Mouse (Mus musculus) layer of hippocampus, adult 2 months (tissue): ENCODE results near the gene D17Wsu92e. TPM values are rescaled to one million over a fixed set of nuclear protein-coding genes. Genes with fewer than 3 reads are reported as not detected.

Experiments
- DNase-seq, 2 experiments: peaks; one replicate each; pipeline ENCODE4 v3.0.0; 2022; ENCODE audit warnings: low spot score in 2 of 2
- H3K27ac ChIP-seq: fragments of 200-600 bp; 2 replicates; pipeline ENCODE4 v1.8.1; 2022
- H3K4me3 ChIP-seq: fragments of 200-600 bp; 2 replicates; pipeline ENCODE4 v1.8.1; 2022; ENCODE audit warnings: mild to moderate bottlenecking
- CTCF ChIP-seq: fragments of 200-600 bp; conservative IDR thresholded peaks from 2 replicates; pipeline ENCODE4 v1.8.1; 2022; ENCODE audit warnings: antibody characterized with exemption, mild to moderate bottlenecking, moderate library complexity
- total RNA-seq, 2 experiments: library from RNA; stranded (reverse); gene quantifications; 2 replicates each; pipeline ENCODE4 v1.2.3; 2021

Gene D17Wsu92e
- total RNA-seq, 2 experiments from 2014 or later = 192 to 197 TPM

DNA sequence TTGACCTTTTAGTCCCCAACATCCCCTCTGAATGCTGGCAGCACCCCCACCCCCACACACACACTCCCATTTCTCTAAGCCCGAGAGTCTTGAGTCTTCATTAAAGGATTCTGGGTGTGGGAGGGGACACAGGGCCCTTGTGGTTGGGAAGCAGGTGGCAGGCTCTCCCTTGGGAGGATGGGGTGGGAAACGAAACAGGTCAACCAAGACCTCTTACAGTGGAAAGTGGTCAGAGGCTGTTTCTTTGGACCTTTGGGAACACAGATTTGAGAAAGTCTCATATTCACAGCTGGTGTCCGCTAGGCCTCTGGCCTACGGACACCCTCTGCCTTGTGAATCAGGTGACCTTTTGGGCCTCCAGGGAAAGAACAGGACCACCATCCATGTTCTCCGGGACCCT, 110.8 kb downstream of the D17Wsu92e start:
- DNase-seq = no peak
- H3K4me3 ChIP-seq = no peak overlapping the region
- TF ChIP-seq CTCF = no peak
- 0 out of 2 replicates have a peak overlapping the region, but pooled peaks have one; percentile 69 for H3K27ac ChIP-seq

DNA sequence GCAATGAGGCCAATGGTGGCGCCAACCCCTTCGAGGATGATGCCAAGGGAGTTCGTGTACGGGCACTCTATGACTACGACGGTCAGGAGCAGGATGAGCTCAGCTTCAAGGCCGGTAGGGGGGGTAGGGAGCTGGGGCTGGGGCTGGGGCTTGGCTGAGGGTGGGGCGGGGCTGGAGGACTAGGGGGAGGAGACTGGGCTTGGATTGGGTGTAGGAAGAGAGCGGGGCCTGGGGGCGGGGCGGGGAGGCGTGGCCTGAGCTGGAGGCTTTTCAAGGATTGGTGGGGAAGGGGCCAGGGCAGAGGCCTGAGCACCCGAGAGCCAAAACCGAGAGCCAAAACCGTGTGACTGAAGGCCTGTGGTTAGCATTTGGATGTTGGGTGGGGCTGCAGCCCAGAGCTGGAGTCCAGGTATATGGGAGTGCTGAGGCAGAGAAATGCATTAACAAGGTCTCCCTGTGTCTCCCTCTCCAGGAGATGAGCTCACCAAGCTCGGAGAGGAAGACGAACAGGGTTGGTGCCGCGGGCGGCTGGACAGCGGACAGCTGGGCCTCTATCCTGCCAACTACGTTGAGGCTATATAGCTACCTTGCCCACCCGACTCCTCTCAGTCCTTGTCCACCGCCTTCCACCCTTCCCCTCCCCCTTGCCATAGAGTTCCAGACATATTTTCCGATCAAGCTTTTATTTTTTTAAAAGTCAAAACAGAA, 112.3 kb downstream of the D17Wsu92e start:
- Histone ChIP-seq H3K4me3 (peak overlapping the region; percentile 27; the same call in 1 of the 2 replicates), H3K27ac (peak overlapping the region; percentile 72)
- peak; percentile 21; the same call in 1 of the 2 replicates for TF ChIP-seq CTCF
- peak; percentile 50 to 58 for DNase-seq

DNA sequence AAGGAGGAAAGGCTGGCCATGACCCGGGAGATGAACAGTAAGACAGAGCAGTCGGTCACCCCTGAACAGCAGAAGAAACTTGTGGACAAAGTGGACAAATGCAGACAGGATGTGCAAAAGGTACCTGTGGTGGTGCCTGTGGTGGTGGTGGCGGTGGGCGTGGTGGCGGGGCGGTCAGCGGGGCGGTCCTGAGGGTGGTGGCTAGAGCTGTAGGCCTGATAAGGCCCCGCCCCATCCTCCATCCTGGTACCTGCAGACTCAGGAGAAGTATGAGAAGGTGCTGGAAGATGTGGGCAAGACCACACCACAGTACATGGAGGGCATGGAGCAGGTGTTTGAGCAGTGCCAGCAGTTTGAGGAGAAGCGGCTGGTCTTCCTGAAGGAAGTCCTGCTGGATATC, 114.8 kb downstream of the D17Wsu92e start:
- H3K4me3 ChIP-seq = no peak overlapping the region
- TF ChIP-seq CTCF = no peak
- H3K27ac ChIP-seq = no peak overlapping the region
- no peak for DNase-seq

DNA sequence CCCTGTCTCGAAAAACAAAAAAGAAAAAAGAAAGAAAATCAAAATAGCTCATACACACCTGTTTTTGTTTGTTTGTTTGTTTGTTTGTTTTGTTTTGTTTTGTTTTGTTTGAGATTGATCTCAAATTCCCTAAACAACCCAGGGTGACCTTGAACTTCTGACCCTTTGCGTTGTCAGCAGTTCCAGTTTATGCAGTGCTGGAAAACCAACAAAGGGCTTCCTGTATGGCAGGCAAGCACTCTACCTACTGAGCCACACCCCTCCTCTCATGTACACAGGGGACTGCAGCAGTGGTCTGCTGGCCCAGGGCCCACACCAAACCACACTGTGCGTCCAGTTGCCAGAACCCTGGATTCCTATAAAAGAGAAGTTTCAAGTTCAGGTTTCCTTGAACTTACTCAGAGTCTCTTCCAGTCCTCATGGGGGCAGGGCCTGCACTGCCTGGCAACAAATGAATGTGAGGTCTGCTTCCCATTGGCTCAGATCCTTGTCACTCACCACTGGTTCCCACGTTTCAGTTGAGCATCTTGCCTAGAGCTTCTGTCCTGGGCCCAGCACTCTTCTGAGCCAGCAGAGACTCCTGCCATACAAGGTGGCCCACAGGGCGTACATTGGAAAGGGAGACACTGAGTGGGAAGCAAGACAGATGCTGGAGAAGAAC, 116.4 kb downstream of the D17Wsu92e start:
- Histone ChIP-seq H3K27ac (peak overlapping the region; percentile 20; the same call in 1 of the 2 replicates), H3K4me3 (no peak overlapping the region)
- TF ChIP-seq CTCF = no peak
- DNase-seq = peak in 1 of 2 experiments; percentile 68

DNA sequence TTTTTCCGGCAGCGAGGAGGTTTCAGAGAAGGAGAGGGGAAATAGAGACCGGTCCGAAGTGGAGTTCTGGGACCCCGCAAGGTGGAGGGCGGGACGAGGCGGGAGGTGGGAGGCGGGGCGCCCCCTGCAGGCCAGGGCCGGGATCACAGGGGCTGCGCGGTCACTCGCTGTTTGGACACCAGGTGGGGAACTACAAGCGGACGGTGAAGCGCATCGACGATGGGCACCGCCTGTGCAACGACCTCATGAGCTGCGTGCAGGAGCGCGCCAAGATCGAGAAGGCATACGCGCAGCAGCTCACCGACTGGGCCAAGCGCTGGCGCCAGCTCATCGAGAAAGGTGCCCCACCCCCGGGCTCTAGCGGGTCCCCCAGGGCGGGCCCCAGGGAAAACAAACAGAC, 117.9 kb downstream of the D17Wsu92e start:
- H3K27ac ChIP-seq = peak overlapping the region; percentile 72
- H3K4me3 ChIP-seq = peak overlapping the region; percentile 26; the same call in 1 of the 2 replicates
- peak; percentile 91 for TF ChIP-seq CTCF
- no peak for DNase-seq

DNA sequence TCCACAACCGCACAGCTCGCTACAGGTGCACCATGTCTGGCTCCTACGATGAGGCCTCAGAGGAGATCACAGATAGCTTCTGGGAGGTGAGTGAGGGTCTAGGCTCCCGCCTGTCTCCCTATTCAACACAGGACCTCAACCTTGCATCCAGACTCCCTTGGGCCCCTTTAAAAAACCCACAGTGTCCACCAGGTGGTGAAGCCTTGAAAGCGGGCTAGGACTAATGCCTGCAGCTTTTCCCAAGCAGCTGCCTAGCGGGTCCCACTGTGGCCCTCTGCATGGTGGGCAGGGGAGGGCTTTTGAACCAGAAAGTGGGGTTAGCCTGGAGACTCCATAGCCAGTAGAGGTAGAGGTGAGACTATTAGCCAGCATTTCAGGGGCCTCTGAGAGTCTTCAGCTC, 118.6 kb downstream of the D17Wsu92e start:
- DNase-seq = no peak
- no peak overlapping the region for H3K4me3 ChIP-seq
- peak overlapping the region; percentile 61; the same call in 1 of the 2 replicates for H3K27ac ChIP-seq
- TF ChIP-seq CTCF = no peak

Other genes starting within 250 kb of the D17Wsu92e start
- gene Nudt3, start 197.2 kb downstream of the D17Wsu92e start, total RNA-seq = 100 to 1,000 TPM; 462 to 510 TPM
- gene RPS10-NUDT3, start 185.4 kb downstream of the D17Wsu92e start, total RNA-seq = not detected
- gene Rps10, start 184.0 kb downstream of the D17Wsu92e start, total RNA-seq = 100 to 1,000 TPM; 495 to 504 TPM
- gene Pacsin1, start 165.1 kb downstream of the D17Wsu92e start, total RNA-seq = 100 to 1,000 TPM; 321 to 335 TPM
- under 1 TPM; 0.59 to 0.61 TPM for gene Spdef, start 91.7 kb downstream of the D17Wsu92e start, total RNA-seq
- gene Snrpc, start 17.5 kb upstream of the D17Wsu92e start, total RNA-seq = 10 to 100 TPM; 46.7 to 51.1 TPM
- 10 to 100 TPM; 13.5 to 13.9 TPM for gene Uhrf1bp1, start 35.8 kb upstream of the D17Wsu92e start, total RNA-seq
- gene Anks1, start 88.7 kb upstream of the D17Wsu92e start, total RNA-seq = 10 to 100 TPM; 35.6 to 42.0 TPM
- gene Taf11, start 89.2 kb upstream of the D17Wsu92e start, total RNA-seq = 10 to 100 TPM; 41.3 to 45.0 TPM